Mouse (Mus musculus): Measurements from ENCODE around the gene Epha10.

DNA sequence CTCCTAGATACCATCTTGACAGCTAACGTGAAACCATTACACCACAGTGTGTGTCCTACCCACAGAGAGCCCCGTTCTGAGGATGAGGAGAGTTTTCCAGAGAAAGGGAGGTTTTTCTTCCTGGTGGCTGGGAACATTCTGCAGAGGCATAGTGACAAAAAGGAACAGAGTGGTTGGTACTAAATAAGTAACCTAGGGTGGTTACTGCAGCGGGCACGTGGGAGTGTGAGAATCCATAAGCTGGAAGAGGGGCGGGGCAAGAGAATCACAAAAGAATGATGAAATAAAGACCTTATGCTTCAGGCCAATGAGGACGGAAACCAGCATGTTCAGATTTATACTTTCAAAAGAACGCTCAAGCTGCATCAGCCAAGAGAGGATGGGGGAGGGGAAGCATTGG lies 8.0 kb downstream of the Epha10 start:
- TF ChIP-seq CTCF (IDR thresholded peaks at IDR 0.05; ENCODE audit: low read depth): no peak
- TF ChIP-seq EP300 (IDR thresholded peaks at IDR 0.05; ENCODE audit: low read depth): no peak
